Mouse (Mus musculus) layer of hippocampus, adult 8-10 months (tissue): ENCODE data around the gene AF067061. TPM values are rescaled to one million over a fixed set of nuclear protein-coding genes. Genes with fewer than 3 reads are reported as not detected.
"Not testable (repeated sequence)": the region's sequence is repeated elsewhere in the genome, so short reads cannot be mapped to it uniquely, and the experiment has no call there.

ENCODE experiments used
- DNase-seq, 2 experiments: peaks; one replicate each; pipeline ENCODE4 v3.0.0; 2022; ENCODE audit warnings: low spot score in 2 of 2
- total RNA-seq, 4 experiments: library from RNA; stranded (reverse); gene quantifications; 2 replicates each; pipeline ENCODE4 v1.2.4; 2022

Gene AF067061
- not detected for total RNA-seq

- DNase-seq = not testable (repeated sequence)
These were observed at the start of gene AF067061 for GRCm38 (mm10) chr13:120262870-120263269. TSS of gene AF067061 (plus strand) at chr13:120263114.

GRCm38 (mm10) chr13:120215847-120216246, 47.1 kb upstream of the AF067061 start, which contains the start of gene Gm21762:
TSS of gene Gm21762 (minus strand) at chr13:120215947.
- not testable (repeated sequence) for DNase-seq

GRCm38 (mm10) chr13:120220922-120221321, 42.0 kb upstream of the AF067061 start:
- not testable (repeated sequence) for DNase-seq

- not testable (repeated sequence) for DNase-seq
These were observed 39.8 kb upstream of the AF067061 start for GRCm38 (mm10) chr13:120223012-120223659.

GRCm38 (mm10) chr13:120231798-120232197, 31.1 kb upstream of the AF067061 start:
- DNase-seq = not testable (repeated sequence)

GRCm38 (mm10) chr13:120232447-120233049, 30.4 kb upstream of the AF067061 start:
- DNase-seq = not testable (repeated sequence)

GRCm38 (mm10) chr13:120238811-120239210, 24.1 kb upstream of the AF067061 start, which contains the start of gene Gm21731:
TSS of gene Gm21731 (plus strand) at chr13:120239111.
- not testable (repeated sequence) for DNase-seq

- not testable (repeated sequence) for DNase-seq
These were observed 11.5 kb upstream of the AF067061 start for GRCm38 (mm10) chr13:120251208-120251924.

- DNase-seq = not testable (repeated sequence)
These were observed 3.9 kb upstream of the AF067061 start for GRCm38 (mm10) chr13:120258817-120259658.

- not testable (repeated sequence) for DNase-seq
These were observed 3.2 kb upstream of the AF067061 start for GRCm38 (mm10) chr13:120259718-120260117.

GRCm38 (mm10) chr13:120277837-120278236, 14.9 kb downstream of the AF067061 start:
- not testable (repeated sequence) for DNase-seq

- DNase-seq = no peak
These were observed 15.9 kb downstream of the AF067061 start for GRCm38 (mm10) chr13:120278784-120279183.

GRCm38 (mm10) chr13:120299324-120299894, 36.5 kb downstream of the AF067061 start:
- no peak for DNase-seq

- no peak for DNase-seq
These were observed 37.1 kb downstream of the AF067061 start, which contains the start of gene BC147527 for GRCm38 (mm10) chr13:120299991-120300442. TSS of gene BC147527 (plus strand) at chr13:120300392.

GRCm38 (mm10) chr13:120300853-120301252, 37.9 kb downstream of the AF067061 start:
- no peak for DNase-seq

- DNase-seq = no peak
These were observed 47.8 kb downstream of the AF067061 start for GRCm38 (mm10) chr13:120310749-120311148.

GRCm38 (mm10) chr13:120313584-120313983, 50.7 kb downstream of the AF067061 start:
- DNase-seq = no peak
